Mouse (Mus musculus) hindbrain, embryonic 14.5 days (tissue): ENCODE data around the gene Tesmin. TPM values are rescaled to one million over a fixed set of nuclear protein-coding genes. Genes with fewer than 3 reads are reported as not detected.

Source experiments
- ATAC-seq: fragments of 200-750 bp; cut with Nextera tagmentation; 2 replicates; pipeline ENCODE4 v1.8.0; 2017; ENCODE audit warnings: moderate number of reproducible peaks, mild to moderate bottlenecking, moderate TSS enrichment, moderate library complexity; ENCODE audit not compliant: low FRiP score
- DNase-seq: peaks from one replicate; pipeline ENCODE4 v3.0.0-alpha.2; 2015; ENCODE audit warnings: low spot score
- H3K27ac ChIP-seq: fragments of 300-500 bp; sonication (generic); 2 replicates; pipeline ENCODE4 v1.5.1; 2014; ENCODE audit warnings: mild to moderate bottlenecking, moderate library complexity
- H3K27me3 ChIP-seq: fragments of 300-500 bp; sonication (generic); 2 replicates; pipeline ENCODE4 v1.6.1; 2014; ENCODE audit warnings: mild to moderate bottlenecking, low read length, mixed read lengths; ENCODE audit not compliant: control insufficient read depth, insufficient read depth
- H3K36me3 ChIP-seq: fragments of 300-500 bp; sonication (generic); replicated peaks from 2 replicates; pipeline ENCODE4 v1.6.1; 2014; ENCODE audit not compliant: control insufficient read depth, insufficient read depth
- H3K4me1 ChIP-seq: fragments of 300-500 bp; sonication (generic); replicated peaks from 2 replicates; pipeline ENCODE4 v1.6.1; 2014; ENCODE audit warnings: antibody characterized with exemption, low read length, mixed read lengths; ENCODE audit not compliant: control insufficient read depth, insufficient read depth
- H3K4me2 ChIP-seq: fragments of 300-500 bp; sonication (generic); replicated peaks from 2 replicates; pipeline ENCODE4 v1.6.1; 2014; ENCODE audit warnings: mild to moderate bottlenecking, moderate library complexity
- H3K4me3 ChIP-seq: fragments of 300-500 bp; sonication (generic); replicated peaks from 2 replicates; pipeline ENCODE4 v1.5.1; 2014; ENCODE audit warnings: mild to moderate bottlenecking, low read length
- H3K9ac ChIP-seq: fragments of 300-500 bp; sonication (generic); 2 replicates; pipeline ENCODE4 v1.6.1; 2014
- H3K9me3 ChIP-seq: fragments of 300-500 bp; sonication (generic); 2 replicates; pipeline ENCODE4 v1.6.1; 2016; ENCODE audit warnings: low read length; ENCODE audit not compliant: control insufficient read depth
- WGBS: fragments of 180-500 bp; shearing (Covaris S2); extraction: QIAGEN DNeasy Blood & Tissue Kit; methylation state at CpG from one replicate; pipeline ENCODE4 v1.1.7; 2014; 5-methylcytosine and 5-hydroxymethylcytosine counted together
- polyA plus RNA-seq: library from polyadenylated mRNA; unstranded; fragments of >200 nt; fragmentation: Nextera tagmentation; extraction: Ambion mirVana; gene quantifications from 2 replicates; pipeline ENCODE4 v1.2.1, GENCODE M21; 2014

The Tesmin gene
- polyA plus RNA-seq, 1 experiment from 2014 or later, result 0.48 TPM

GRCm38 (mm10) chr19:3431969-3432368 lies 43.3 kb downstream of the Tesmin start:
- no peaks in the 10 kb centered on the region for H3K4me1 ChIP-seq
- no peak overlapping the region for H3K4me3 ChIP-seq
- no peak for ATAC-seq
- H3K36me3 ChIP-seq, result no peaks in the 10 kb centered on the region
- no peaks in the 10 kb centered on the region for H3K9me3 ChIP-seq
- WGBS, result 74% methylated on average over 2 of the region's 2 CpGs
- no peak overlapping the region for H3K27ac ChIP-seq
- H3K4me2 ChIP-seq, result no peak overlapping the region
- no peaks in the 10 kb centered on the region for H3K27me3 ChIP-seq
- no peak overlapping the region for H3K9ac ChIP-seq
- no peak for DNase-seq

DNA sequence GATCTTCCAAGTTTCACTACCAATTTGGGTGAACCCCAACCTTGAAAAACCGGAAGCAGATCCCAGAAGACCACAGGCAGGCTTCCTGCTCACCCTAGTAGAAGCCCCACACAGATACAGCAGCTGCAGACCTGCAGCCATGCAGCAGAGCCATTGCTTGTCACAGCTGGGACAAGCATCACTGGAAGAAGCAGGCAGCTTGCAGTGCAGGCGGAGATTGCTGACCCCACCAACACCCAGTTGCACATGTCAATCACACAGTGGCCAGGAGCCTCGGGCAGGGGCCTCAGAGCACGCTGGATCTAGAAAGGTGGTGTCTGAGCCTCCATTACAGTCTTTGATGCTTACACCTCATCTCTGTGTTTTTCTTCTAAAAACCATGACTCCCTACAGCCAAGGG lies 45.5 kb downstream of the Tesmin start:
- Histone ChIP-seq H3K4me3 (no peak overlapping the region), H3K36me3 (no peaks in the 10 kb centered on the region), H3K27ac (no peak overlapping the region), H3K4me2 (no peak overlapping the region), H3K9me3 (no peaks in the 10 kb centered on the region), H3K9ac (no peak overlapping the region), H3K27me3 (no peaks in the 10 kb centered on the region), H3K4me1 (no peaks in the 10 kb centered on the region)
- DNase-seq, result no peak
- 48% methylated on average over 4 of the region's 4 CpGs for WGBS
- no peak for ATAC-seq

DNA sequence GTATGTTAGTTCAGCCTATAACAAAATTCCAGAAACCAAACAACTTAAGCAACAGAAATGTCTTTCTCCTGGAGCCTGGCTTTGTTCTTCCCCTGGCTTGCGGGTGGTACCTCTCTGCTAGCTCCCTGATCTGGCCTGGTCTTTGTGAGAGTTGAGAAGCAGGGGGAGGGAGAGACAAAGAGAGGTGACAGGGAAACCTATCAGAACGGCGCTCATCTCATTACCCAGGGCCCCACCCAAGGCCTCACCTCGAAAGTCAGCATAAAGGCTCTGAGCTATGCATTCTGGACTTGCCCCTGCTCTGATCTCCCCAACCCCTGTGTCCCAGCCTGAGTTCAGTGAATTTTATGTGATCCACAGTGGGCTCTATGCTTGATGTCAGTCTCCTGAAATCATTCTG lies 46.0 kb downstream of the Tesmin start:
- Histone ChIP-seq H3K4me2 (no peak overlapping the region), H3K27me3 (no peaks in the 10 kb centered on the region), H3K9ac (no peak overlapping the region), H3K36me3 (no peaks in the 10 kb centered on the region), H3K4me1 (no peaks in the 10 kb centered on the region), H3K27ac (no peak overlapping the region), H3K4me3 (no peak overlapping the region), H3K9me3 (no peaks in the 10 kb centered on the region)
- WGBS, result 55% methylated on average over 4 of the region's 4 CpGs
- DNase-seq (no peak), ATAC-seq (no peak)

DNA sequence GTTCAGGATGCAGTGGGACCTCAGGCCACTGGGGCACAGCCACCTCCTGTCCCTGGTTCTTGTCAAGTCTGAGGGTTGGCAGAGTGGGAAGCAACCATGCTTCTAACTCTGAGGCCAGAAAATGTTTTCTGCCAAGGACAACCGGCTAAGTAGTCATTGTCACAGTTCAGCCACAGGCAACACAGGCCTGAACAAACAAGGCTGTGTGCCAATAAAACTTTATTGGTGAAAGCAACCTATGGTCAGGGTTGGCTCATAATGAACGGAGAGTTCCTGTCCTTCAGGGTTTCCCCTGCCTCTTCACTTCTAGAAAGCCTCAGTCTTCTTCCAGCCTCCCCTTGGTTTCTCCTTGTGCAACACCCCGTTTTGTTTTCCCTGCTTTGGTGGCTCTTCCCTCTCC lies 47.2 kb downstream of the Tesmin start:
- no peak overlapping the region for H3K9ac ChIP-seq
- no peaks in the 10 kb centered on the region for H3K4me1 ChIP-seq
- H3K27me3 ChIP-seq, result no peaks in the 10 kb centered on the region
- no peak overlapping the region for H3K4me2 ChIP-seq
- 85% methylated on average over 3 of the region's 3 CpGs for WGBS
- no peak overlapping the region for H3K27ac ChIP-seq
- no peak overlapping the region for H3K4me3 ChIP-seq
- H3K36me3 ChIP-seq, result no peaks in the 10 kb centered on the region
- DNase-seq (no peak), ATAC-seq (no peak)
- no peaks in the 10 kb centered on the region for H3K9me3 ChIP-seq

GRCm38 (mm10) chr19:3436840-3437239 lies 48.2 kb downstream of the Tesmin start:
- Histone ChIP-seq H3K9ac (no peak overlapping the region), H3K4me2 (no peak overlapping the region), H3K9me3 (no peaks in the 10 kb centered on the region), H3K27ac (no peak overlapping the region), H3K4me3 (no peak overlapping the region), H3K36me3 (no peaks in the 10 kb centered on the region), H3K4me1 (no peaks in the 10 kb centered on the region), H3K27me3 (no peaks in the 10 kb centered on the region)
- 56% methylated on average over 9 of the region's 9 CpGs for WGBS
- DNase-seq (no peak), ATAC-seq (no peak)

DNA sequence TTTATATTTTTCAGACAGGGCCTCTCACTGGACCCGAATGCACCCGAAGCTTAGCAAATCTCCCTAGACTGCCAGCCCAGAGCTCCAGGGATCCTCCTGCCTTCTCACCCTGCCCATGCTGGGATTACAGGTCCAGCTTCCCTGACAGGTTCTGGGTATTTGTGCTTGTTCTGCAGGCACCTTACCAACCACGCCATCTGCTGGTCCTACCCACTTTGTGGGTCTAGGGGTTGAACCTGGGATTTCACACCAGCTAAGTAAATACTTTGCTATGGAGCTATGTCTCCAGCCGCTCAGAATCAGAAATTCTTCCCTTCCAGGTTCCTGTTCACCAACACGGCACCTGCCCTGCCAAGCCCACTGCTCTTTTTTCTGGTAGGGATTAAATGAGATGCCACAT lies 49.3 kb downstream of the Tesmin start:
- 71% methylated on average over 5 of the region's 5 CpGs for WGBS
- ATAC-seq (no peak), DNase-seq (no peak)
- Histone ChIP-seq H3K9me3 (no peaks in the 10 kb centered on the region), H3K36me3 (no peaks in the 10 kb centered on the region), H3K4me1 (no peaks in the 10 kb centered on the region), H3K9ac (no peak overlapping the region), H3K4me2 (no peak overlapping the region), H3K27ac (no peak overlapping the region), H3K4me3 (no peak overlapping the region), H3K27me3 (no peaks in the 10 kb centered on the region)

DNA sequence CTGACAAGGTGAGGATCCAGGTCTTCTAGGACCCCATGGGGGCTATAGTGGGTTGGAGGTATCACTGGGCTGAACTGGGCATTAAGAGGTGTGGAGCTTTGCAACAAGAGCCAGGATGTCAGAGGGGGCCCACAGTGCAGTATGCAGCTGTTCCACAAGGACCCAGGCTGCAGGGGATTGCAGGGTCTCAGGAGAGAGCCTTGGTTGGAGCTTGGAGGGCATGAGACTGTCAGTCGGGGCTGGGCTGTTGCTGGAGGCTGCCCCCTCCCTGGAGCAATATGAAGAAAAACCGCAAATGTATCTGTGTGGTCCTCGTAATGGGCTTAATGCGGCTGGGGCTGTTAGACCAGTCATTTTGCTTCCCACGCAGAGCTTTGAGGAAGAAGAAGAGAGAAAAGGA lies 52.0 kb downstream of the Tesmin start:
- ATAC-seq, result peak; percentile 18; the same call in 1 of the 2 replicates
- Histone ChIP-seq H3K36me3 (no peaks in the 10 kb centered on the region), H3K4me3 (no peak overlapping the region), H3K4me2 (peak overlapping the region; percentile 14; the same call in 1 of the 2 replicates), H3K9me3 (no peaks in the 10 kb centered on the region), H3K9ac (0 out of 2 replicates have a peak overlapping the region, but pooled peaks have one; percentile 8), H3K4me1 (no peaks in the 10 kb centered on the region), H3K27ac (peak overlapping the region; percentile 36; the same call in 1 of the 2 replicates), H3K27me3 (no peaks in the 10 kb centered on the region)
- DNase-seq, result no peak
- 62% methylated on average over 5 of the region's 5 CpGs for WGBS

- DNase-seq (peak; percentile 35), ATAC-seq (peak; percentile 11; the same call in 1 of the 2 replicates)
- Histone ChIP-seq H3K27me3 (no peaks in the 10 kb centered on the region), H3K27ac (peak overlapping the region; percentile 36; the same call in 1 of the 2 replicates), H3K9me3 (no peaks in the 10 kb centered on the region), H3K36me3 (no peaks in the 10 kb centered on the region), H3K9ac (0 out of 2 replicates have a peak overlapping the region, but pooled peaks have one; percentile 8), H3K4me3 (no peak overlapping the region), H3K4me2 (peak overlapping the region; percentile 14; the same call in 1 of the 2 replicates), H3K4me1 (no peaks in the 10 kb centered on the region)
- WGBS, result 44% methylated on average over 10 of the region's 10 CpGs
Observed at GRCm38 (mm10) chr19:3441092-3441491, 52.4 kb downstream of the Tesmin start.

DNA sequence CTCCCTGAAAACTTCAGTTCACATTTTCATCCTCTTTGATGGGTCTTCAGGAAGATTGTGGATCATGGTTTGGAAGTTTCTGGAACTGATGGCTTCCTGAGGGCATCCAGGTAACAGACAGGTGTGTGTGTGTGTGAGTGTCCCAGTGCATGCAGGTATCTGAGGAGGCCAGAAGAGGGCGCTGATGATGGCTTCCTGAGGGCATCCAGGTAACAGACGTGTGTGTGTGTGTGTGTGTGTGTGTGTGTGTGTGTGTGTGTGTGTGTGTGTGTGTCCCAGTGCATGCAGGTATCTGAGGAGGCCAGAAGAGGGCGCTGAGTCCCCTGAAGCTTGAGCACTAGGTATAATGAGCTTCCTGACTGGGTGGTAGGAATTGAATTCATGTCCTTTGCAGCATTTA lies 58.7 kb downstream of the Tesmin start:
- no peak for ATAC-seq
- 78% methylated on average over 3 of the region's 3 CpGs for WGBS

DNA sequence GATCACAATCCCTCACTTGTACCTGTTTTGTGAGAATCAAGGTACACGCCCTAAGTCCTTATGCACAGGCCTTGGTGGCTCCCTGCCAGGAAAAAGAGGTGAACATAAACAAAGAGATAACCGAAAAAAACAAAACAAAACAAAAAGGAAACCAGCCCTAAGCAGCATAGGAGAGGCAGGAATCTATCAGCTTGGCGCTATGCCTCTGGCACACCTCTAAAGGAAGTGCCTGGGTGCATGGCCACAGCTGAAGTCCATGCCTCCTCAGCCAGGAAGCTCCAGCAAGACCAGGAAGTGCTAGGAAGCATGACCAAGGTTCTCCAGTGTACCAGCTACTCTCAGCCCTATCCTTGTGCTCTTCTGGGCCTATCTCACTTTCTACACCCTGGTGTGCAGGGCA lies 60.6 kb downstream of the Tesmin start:
- H3K9me3 ChIP-seq, result no peaks in the 10 kb centered on the region
- peaks cover 16% of the 10 kb centered on the region for H3K36me3 ChIP-seq
- DNase-seq, result no peak
- no peak overlapping the region for H3K27ac ChIP-seq
- H3K4me2 ChIP-seq, result no peak overlapping the region
- no peak overlapping the region for H3K9ac ChIP-seq
- H3K27me3 ChIP-seq, result no peaks in the 10 kb centered on the region
- H3K4me3 ChIP-seq, result no peak overlapping the region
- WGBS, result 73% methylated on average over 3 of the region's 3 CpGs
- no peaks in the 10 kb centered on the region for H3K4me1 ChIP-seq
- ATAC-seq, result no peak

More for the DNA sequence above, 58.7 kb downstream of the Tesmin start:
- no peak for DNase-seq
- no peak overlapping the region for H3K27ac ChIP-seq
- H3K36me3 ChIP-seq, result no peaks in the 10 kb centered on the region
- H3K4me2 ChIP-seq, result no peak overlapping the region
- no peaks in the 10 kb centered on the region for H3K9me3 ChIP-seq
- H3K4me1 ChIP-seq, result no peaks in the 10 kb centered on the region
- H3K4me3 ChIP-seq, result no peak overlapping the region
- no peaks in the 10 kb centered on the region for H3K27me3 ChIP-seq
- no peak overlapping the region for H3K9ac ChIP-seq
